Mouse (Mus musculus) kidney, postnatal 36 days (tissue): Measurements from ENCODE around the gene Gm9745.
"Not testable (repeated sequence)": the region's sequence is repeated elsewhere in the genome, so short reads cannot be mapped to it uniquely, and the experiment has no call there.

Experiments
- DNase-seq, 2 experiments: peaks; one replicate each; pipeline ENCODE4 v3.0.0; 2021 to 2022; ENCODE audit warnings: mixed read lengths in 2 of 2

The Gm9745 gene

DNA sequence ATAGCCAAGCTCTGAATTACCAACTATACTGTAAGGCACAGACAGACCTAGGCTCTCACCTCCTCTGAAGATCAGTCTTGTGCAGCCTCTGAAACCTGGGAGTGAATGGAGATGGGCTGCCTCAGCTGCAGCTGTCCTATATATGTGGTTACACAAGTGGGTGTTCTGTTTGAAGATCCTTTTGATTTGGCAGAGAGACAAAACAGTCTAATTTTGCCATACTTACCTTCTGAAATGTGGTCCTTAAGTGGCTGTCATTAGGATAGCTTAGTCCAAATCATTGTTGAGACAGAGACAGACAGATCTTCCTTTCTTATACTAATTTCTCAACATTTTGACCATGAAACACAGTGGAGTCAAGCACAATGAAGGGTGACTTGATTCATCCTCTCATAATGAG lies at the start of gene Gm9745:
Gene Gm9745 (minus strand): TSS at position 101 of the 400 bp plus-strand sequence.
- DNase-seq, result not testable (repeated sequence)

DNA sequence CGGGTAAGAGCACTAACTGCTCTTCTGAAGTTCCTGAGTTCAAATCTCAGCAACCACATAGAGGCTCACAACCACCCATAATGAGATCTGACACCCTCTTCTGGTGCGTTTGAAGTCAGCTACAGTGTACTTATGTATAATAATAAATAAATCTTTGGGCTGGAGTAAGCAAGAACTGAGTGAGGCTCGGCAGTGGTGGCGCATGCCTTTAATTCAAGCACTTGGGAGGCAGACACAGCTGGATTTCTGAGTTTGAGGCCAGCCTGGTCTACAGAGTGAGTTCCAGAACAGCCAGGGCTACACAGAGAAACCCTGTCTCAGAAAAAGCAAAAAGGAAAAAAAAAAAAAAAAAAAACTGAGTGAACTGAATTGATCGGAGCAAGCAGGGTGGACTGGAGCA lies 49.2 kb upstream of the Gm9745 start:
- not testable (repeated sequence) for DNase-seq

DNA sequence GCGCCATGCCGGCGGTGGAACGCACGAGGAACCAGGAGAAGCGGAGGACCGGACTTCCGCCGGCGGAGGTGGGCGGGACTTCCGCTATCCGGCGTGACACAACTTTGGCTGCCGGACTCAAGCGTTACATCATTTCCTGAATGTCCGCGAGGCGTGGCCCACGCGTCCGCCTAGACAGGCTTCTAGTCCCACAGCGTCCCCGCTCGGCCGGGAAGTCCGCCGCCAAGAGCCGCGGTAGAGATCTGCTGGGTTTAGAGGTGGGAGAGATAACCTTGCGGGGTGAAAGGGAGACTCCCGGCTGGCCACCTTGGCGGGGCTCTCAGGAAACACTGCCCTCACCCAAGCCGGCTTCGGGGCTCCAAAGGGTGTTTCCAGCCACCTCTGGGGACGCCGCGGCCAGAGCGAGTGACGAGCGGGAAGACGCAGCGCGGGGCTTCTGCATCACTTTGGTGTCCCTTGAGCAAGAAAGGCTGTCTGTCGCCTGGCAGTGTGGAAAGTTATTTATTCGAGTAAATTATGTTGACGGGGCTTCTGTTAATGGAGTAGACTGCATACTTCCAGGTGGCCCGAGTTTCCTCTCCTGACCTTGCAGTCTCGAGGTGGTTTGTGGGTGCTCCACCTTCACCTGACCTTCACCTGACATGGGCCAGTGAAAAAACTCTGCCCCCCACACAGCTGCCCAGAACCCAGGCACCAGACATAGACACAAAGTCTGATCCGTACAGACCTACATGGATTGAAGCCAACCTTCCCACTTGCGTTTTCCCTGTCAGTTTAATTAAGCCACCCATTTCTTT lies 48.2 kb upstream of the Gm9745 start, which contains the start of gene Gtpbp4:
Gene Gtpbp4 (minus strand): TSS at position 94 of the 797 bp plus-strand sequence.
- DNase-seq, result peak; percentile 98

DNA sequence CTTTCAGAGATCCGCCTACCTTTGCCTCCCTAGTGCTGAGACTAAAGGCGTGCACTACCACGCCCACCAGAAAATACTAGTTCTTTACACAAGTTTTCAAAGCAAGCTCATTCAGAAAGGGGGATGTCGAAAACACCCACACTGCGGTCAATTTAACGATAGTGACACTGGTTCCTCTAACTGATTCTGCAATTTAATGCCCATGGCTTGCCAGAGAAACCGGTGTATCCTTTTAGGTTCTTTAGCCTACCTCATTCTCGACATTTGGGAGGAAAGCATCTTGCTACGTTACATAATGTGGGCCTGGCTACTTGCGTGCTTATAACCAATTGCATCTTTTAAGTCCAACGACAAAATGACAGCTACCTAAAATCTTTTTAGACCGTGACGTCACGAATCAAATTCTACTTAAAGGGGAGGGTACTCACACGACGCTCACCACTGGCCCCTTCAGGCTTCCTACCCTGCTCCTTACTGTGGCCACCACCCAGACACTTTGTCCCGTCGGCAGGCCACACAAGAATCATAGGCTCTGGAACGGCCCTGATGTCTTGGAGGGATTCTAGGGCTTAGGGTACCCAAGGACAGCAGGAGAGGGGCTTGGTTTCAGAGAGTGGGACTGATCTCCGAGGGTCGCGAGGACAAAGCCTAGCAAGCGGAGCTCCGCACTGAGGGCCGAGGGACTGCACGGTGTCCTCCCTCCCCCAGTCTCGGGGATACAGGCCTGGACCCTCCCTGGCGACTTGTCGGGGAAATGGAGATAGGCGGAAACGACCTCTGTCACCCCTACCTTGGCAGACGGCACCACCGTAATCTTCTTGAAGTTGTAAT lies 47.3 kb upstream of the Gm9745 start:
- DNase-seq, result no peak

DNA sequence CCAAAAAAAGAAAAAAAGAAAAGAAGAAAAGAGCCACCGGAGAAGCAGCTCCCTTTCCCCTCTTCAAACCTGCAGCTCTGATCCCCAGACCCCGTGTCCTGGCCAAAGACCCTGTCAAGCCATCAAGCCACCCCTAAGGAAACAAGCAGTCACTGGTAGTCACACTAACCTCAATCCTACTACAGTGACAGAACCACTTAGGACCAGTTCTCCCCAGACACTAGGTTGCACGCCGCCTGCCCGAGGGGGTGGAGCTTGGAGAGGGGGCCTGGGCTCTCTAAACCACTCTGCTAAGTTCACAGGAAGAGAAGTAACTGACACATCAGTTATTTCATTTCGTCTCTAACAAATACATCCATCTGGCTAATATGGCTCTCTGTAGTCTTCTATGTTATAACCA lies 44.2 kb upstream of the Gm9745 start:
- no peak for DNase-seq

DNA sequence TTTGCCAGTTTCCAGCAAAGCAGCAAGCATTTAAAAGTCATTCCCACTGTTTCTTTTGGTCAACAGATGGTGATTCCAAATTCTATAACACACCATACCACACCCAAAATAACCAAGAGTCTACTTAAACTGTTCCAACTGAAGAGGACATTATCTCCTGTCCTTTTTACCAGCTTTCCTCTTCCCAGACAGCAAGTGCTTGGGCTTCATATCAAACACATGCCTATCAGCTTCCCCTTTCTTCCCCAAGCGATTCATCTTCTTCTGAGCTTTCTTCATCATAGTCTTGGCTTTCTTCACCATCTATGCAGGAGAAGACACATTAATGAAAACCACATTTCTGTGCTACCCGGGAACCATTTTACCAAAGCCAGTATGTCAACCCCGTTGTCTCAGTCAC lies 24.9 kb upstream of the Gm9745 start:
- DNase-seq, result no peak

DNA sequence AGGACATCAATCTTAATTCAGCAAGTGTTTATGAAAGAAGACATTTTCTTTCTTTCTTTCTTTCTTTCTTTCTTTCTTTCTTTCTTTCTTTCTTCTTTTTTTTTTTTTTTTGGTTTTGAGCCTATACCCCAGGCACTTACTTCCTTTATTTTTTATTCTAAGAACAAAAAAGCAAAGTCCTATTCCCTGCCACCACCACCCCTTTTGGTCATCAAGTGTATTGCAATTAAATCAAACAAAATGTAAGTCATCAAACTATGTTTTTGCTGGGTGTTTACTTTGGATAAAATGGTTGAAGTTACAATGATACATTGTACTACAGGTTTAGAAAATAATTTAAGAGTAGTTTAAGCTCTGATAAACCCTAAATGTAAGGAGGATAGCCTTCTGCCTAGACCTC lies 24.3 kb upstream of the Gm9745 start:
- DNase-seq, result no peak

DNA sequence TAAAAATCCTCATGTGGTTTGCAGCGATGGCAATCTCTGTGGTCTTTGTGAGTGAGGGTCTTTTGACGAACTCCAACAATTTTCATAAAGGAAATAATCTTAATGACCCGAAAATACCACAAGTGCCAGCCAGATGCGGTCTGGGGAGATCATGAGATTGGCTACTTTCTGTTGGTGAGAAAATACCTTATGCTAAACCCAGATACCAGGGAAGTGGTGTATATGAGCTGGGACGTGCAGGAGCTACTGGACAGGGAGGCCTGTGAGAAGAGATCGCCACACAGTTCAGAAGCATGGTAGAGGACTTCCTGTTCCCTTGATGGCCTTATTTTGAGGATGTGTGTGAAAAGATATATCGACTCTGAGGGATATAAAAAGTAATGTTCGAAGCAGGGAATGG lies 19.7 kb upstream of the Gm9745 start:
- DNase-seq, result no peak

DNA sequence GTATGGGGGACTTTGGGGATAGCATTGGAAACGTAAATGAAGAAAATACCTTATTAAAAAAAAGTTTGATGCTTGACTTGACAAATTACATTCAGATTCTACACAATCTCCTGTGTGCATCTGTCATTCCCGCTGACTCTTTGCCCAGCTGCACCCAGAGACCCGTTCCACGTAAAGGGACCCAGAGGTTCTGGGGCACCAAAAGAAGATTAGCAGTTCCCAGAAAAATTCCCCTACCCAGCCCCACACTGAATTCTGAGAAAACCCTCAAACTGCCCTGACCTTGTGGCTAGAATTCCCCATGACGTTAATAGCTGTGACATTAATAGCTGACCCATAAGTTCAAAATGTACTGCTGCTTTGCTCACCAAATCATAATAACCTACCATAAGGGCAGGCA lies 17.2 kb upstream of the Gm9745 start:
- DNase-seq, result no peak

DNA sequence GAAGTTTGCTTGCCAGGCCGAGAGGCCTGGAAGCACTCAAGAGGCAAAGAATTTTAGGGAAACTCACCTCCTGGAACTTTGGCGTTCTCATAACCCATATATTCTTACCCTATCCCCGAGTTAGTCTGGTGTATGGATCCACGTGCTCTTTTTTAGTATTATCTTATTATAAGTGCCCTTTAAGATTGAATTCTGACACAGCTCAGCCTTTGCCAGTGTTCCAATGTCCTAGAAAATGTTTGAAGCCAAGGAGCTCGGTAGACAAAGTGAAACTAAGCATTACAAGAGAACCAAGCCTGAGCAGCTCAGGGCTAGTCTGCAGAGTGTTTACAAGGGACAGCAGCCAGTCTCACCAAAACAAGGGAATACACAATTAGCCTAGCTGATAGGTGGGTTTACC lies 14.2 kb upstream of the Gm9745 start:
- not testable (repeated sequence) for DNase-seq

DNA sequence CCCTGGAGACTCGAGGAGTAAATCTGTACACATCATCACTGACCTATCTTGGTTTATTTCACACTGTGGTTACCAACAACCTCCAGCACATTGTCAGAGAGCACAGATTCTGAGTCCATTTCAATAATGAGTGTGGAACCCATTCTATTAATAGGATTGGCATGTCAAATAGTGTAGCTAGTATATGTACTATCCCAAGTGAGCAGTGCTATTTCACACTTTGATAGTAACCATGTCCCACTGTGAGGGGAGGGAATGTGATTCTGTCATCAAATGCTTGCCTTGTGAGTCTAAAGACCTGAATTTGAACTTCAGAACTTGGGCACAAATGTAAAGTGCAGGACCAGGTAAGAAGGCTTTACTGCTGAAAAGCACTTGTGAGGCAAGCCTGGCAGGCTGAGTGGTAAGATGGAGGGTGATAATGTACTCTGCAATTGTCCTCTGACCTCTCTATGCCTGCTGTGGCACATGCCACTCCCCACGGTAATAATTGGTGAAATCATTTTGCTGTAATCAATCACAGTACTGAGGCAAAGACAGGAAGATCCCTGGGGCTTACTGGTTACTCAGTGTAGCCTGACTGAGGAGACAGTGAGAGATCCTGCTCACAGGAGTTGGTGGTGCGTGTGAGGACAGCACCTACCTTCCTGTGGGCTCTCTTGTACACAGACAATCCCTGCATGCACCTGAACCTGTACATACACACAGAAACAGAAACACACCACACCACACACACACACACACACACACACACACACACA lies 13.3 kb upstream of the Gm9745 start:
- DNase-seq, result not testable (repeated sequence)

DNA sequence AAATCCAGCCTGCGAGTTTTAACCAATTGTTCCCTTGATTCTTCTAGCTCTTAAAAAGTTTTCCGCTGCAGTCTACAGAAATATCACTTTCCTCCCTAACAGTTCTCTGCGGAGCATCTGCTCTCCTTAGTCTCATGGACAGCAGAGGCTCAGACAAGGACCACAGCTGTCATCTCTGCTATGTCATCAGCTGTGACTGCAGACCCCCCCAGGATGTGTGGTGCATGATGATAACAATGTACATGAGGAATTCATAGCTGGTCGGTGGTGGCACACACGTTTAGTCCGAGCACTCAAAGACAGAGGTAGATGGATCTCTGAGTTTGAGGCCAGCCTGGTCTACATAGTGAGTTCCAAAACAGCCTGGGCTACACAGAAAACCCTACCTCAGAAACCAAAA lies 11.5 kb upstream of the Gm9745 start:
- not testable (repeated sequence) for DNase-seq

DNA sequence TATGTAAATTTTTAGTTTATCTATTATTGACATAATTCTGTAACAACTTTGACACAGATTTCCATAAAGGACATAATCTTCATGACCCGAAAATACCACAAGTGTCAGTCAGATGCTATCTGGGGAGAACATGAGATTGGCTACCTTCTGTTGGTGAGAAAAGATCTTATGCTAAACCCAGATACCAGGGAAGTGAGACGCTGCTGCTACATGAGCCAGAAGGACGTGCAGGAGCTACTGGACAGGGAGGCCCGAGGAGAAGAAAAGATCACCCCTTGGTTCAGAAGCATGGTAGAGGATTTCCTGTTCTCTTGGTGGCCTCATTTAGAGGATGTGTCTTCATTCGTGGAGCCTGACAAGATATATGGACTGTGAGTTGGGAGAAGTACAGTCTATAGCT lies 11.0 kb upstream of the Gm9745 start:
- DNase-seq, result not testable (repeated sequence)

DNA sequence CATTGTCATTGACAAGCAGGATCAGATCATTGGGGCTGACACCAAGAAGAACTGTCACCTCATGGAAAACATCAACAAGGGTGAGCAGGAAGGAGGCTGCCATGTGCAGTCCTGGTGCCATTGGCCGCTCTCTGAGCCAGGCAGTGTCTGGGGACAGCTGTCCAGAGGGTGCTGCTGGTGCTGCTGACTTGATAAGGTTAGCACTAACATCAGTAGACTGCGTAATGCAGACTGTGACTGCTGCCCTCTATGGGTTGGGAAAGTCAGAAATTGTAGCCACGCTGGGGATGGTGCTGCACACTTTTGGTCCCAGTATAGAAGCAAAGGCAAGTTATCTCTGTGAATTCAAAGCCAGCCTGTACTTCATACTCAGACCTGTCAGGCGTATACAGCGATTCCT lies 8.8 kb upstream of the Gm9745 start:
- not testable (repeated sequence) for DNase-seq

DNA sequence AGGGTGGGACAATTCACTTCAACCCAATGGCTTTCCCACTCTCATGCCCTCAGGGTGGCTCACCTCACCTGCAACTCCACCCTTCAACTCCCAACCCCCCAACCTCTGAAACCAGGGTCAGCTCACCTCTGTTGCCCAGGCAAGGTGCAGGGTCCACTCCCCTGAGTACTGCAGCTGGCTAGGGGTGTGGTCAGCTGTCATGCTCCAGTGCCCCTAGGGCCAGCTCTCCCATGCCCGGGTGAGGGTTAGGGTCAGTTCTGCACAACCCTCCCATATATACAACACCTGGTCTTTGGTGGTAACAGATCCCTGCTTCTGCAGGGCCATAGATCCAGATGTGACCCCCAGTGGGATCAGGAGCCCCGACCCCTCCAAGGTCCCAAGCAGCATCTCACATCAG lies 7.1 kb upstream of the Gm9745 start:
- DNase-seq, result not testable (repeated sequence)

DNA sequence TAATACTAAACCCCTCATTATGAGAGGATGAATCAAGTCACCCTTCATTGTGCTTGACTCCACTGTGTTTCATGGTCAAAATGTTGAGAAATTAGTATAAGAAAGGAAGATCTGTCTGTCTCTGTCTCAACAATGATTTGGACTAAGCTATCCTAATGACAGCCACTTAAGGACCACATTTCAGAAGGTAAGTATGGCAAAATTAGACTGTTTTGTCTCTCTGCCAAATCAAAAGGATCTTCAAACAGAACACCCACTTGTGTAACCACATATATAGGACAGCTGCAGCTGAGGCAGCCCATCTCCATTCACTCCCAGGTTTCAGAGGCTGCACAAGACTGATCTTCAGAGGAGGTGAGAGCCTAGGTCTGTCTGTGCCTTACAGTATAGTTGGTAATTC lies 4.5 kb upstream of the Gm9745 start, which contains the start of gene Idi2:
Gene Idi2 (plus strand): TSS at position 301 of the 400 bp plus-strand sequence.
- not testable (repeated sequence) for DNase-seq

DNA sequence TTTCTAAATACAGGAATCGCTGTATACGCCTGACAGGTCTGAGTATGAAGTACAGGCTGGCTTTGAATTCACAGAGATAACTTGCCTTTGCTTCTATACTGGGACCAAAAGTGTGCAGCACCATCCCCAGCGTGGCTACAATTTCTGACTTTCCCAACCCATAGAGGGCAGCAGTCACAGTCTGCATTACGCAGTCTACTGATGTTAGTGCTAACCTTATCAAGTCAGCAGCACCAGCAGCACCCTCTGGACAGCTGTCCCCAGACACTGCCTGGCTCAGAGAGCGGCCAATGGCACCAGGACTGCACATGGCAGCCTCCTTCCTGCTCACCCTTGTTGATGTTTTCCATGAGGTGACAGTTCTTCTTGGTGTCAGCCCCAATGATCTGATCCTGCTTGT lies 4.2 kb downstream of the Gm9745 start:
- DNase-seq, result not testable (repeated sequence)

DNA sequence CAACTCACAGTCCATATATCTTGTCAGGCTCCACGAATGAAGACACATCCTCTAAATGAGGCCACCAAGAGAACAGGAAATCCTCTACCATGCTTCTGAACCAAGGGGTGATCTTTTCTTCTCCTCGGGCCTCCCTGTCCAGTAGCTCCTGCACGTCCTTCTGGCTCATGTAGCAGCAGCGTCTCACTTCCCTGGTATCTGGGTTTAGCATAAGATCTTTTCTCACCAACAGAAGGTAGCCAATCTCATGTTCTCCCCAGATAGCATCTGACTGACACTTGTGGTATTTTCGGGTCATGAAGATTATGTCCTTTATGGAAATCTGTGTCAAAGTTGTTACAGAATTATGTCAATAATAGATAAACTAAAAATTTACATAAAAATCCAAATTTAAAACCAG lies 6.3 kb downstream of the Gm9745 start:
- DNase-seq, result not testable (repeated sequence)

DNA sequence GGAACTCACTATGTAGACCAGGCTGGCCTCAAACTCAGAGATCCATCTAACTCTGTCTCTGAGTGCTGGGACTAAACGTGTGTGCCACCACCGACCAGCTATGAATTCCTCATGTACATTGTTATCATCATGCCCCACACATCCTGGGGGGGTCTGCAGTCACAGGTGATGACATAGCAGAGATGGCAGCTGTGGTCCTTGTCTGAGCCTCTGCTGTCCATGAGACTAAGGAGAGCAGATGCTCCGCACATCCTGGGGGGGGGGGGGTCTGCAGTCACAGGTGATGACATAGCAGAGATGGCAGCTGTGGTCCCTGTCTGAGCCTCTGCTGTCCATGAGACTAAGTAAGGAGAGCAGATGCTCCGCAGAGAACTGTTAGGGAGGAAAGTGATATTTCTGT lies 6.9 kb downstream of the Gm9745 start:
- not testable (repeated sequence) for DNase-seq

DNA sequence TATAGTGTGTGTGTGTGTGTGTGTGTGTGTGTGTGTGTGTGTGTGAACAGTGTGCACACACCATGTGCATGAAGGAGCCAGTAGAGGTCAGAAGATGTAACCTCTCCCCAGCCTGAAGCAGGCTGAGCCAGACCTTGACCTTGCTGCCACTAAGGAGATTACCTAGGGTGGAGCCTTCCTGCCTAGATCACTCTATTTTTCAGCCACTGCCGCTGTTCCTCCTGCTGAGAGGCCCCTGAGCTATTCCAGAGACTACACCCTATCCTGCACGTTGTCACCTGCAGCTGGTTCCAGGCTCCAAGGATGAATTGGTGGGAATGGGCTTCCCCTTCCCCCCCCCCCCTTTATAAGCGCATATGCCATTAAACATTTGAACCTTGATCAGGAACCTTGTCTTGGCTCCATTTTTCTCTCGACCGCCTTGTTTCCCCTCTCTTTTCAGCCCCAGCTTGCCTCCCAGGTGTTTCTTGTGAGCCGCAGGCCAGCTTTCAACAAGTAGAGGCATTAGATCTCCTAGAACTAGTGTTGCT lies 10.4 kb downstream of the Gm9745 start:
- DNase-seq, result not testable (repeated sequence)

DNA sequence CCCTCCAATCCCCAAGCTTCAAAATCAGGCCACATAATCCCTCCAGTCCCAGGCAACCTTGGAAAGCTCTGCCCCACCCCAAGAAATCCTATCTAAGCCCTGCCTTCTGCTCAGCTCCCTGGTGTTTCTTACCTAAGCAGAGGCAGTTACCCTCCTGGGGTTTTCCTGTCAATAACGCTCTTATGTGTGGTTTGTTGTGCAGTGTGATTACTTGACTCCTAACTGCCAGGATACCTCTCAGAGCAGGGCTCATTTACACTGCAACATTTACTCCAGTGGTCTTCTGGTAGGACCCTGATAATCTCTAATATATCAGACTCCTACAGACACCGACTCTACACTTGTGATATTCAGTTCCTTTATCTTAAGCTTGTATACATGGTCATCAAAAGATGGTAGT lies 14.5 kb downstream of the Gm9745 start:
- DNase-seq, result no peak

DNA sequence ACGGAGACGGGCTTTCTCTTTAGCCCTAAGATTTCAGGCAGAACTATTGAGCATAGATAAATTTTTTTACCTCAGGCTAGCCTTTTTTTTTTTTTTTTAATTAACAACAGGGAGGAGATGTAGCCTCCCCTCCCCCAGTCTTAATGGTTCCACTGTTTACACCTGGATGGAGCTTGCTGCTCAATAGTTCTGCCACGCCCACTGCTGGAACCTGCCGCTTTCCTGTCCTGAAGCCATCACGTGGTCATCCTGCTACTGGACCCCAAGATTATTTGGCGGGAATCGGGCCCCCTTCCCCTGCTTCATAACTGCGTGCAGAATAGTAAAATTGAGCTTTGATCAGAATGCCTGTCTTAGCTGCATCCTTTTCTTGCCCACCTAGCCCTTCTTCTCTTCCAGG lies 34.1 kb downstream of the Gm9745 start:
- peak in 1 of 2 experiments; percentile 38 for DNase-seq

DNA sequence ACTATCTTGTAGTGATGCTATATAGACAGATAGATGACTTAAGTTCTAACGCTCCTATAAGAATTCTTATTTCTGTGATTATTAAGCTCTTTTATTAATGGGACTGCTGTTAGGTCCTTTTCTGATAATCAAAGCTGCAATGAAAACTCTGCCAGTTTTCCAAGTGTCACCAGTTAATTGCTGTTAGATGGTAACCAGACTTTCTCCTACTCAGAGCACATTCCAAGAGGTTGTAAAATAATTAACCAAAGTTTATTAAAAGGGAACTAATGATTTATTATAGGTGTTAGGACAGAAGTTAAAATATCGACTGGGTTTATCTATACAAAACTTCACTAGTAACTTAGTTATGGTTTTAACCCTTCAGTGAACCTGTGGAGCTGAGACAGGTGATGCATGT lies 42.0 kb downstream of the Gm9745 start:
- not testable (repeated sequence) for DNase-seq
